Mouse (Mus musculus) cerebellum, postnatal 25 days (tissue): Measurements from ENCODE around the gene Gprin3.
"Not testable (repeated sequence)": the region's sequence is repeated elsewhere in the genome, so short reads cannot be mapped to it uniquely, and the experiment has no call there.

Experiments
- DNase-seq, 2 experiments: peaks; one replicate each; pipeline ENCODE4 v3.0.0; 2021; ENCODE audit warnings: mixed read lengths in 2 of 2

Gprin3 gene

GRCm38 (mm10) chr6:59341146-59341545 is 84.9 kb downstream of the Gprin3 start:
- DNase-seq = no peak

GRCm38 (mm10) chr6:59328297-59328696 is 97.8 kb downstream of the Gprin3 start:
- DNase-seq = peak; percentile 96 to 98

GRCm38 (mm10) chr6:59315868-59316267 is 110.2 kb downstream of the Gprin3 start:
- DNase-seq = no peak

- DNase-seq = no peak
Observed at GRCm38 (mm10) chr6:59315090-59315489, 111.0 kb downstream of the Gprin3 start.

- no peak for DNase-seq
Observed at GRCm38 (mm10) chr6:59313162-59313561, 112.9 kb downstream of the Gprin3 start.

GRCm38 (mm10) chr6:59311241-59311640 is 114.9 kb downstream of the Gprin3 start:
- no peak for DNase-seq

GRCm38 (mm10) chr6:59304235-59304942 is 121.7 kb downstream of the Gprin3 start:
- DNase-seq = not testable (repeated sequence)

GRCm38 (mm10) chr6:59303031-59303430 is 123.1 kb downstream of the Gprin3 start:
- peak in 1 of 2 experiments; percentile 50 for DNase-seq
